Mouse (Mus musculus) ES-Bruce4 (cell line): ENCODE measurements around the gene Ggn. TPM values are rescaled to one million over a fixed set of nuclear protein-coding genes. Genes with fewer than 3 reads are reported as not detected.
"Not testable (repeated sequence)": the region's sequence is repeated elsewhere in the genome, so short reads cannot be mapped to it uniquely, and the experiment has no call there.

Experiments
- H3K27ac ChIP-seq: 2 replicates; pipeline ENCODE4 v1.5.1; 2012; ENCODE audit warnings: low read length, inconsistent platforms; ENCODE audit not compliant: insufficient read depth
- H3K27me3 ChIP-seq: 2 replicates; pipeline ENCODE4 v1.6.1; 2012; ENCODE audit warnings: mild to moderate bottlenecking, low read length, inconsistent platforms; ENCODE audit not compliant: control insufficient read depth, poor library complexity, insufficient read depth, severe bottlenecking
- H3K36me3 ChIP-seq: 2 replicates; pipeline ENCODE4 v1.6.1; 2012; ENCODE audit warnings: inconsistent platforms, mild to moderate bottlenecking, low read length, moderate library complexity; ENCODE audit not compliant: control insufficient read depth, poor library complexity, insufficient read depth, severe bottlenecking
- H3K4me1 ChIP-seq: one replicate; pipeline ENCODE4 v1.8.1; 2011; ENCODE audit warnings: low read length; ENCODE audit not compliant: control insufficient read depth, insufficient read depth
- H3K4me3 ChIP-seq: 2 replicates; pipeline ENCODE4 v1.5.1; 2011; ENCODE audit warnings: low read depth, mild to moderate bottlenecking, low read length
- H3K9ac ChIP-seq: 2 replicates; pipeline ENCODE4 v1.6.1; 2012; ENCODE audit warnings: low read depth, mild to moderate bottlenecking, inconsistent platforms; ENCODE audit not compliant: poor library complexity, severe bottlenecking
- H3K9me3 ChIP-seq: replicated peaks from 2 replicates; pipeline ENCODE4 v1.6.1; 2012; ENCODE audit warnings: mild to moderate bottlenecking, low read length, inconsistent platforms; ENCODE audit not compliant: control insufficient read depth, poor library complexity, insufficient read depth, severe bottlenecking
- CTCF ChIP-seq: IDR thresholded peaks from one replicate; pipeline ENCODE4 v1.8.1; 2011; ENCODE audit warnings: low read depth, low read length
- EP300 ChIP-seq: IDR thresholded peaks from 2 replicates; pipeline ENCODE4 v1.6.1; 2011; ENCODE audit warnings: low read depth, low read length; ENCODE audit not compliant: insufficient read depth
- POLR2A ChIP-seq: IDR thresholded peaks from one replicate; pipeline ENCODE4 v1.8.1; 2011; ENCODE audit warnings: low read length; ENCODE audit not compliant: insufficient read depth
- polyA plus RNA-seq: library from polyadenylated mRNA; stranded (reverse); fragments of >200 nt; gene quantifications from 2 replicates; pipeline ENCODE4 v1.2.4, GENCODE M21; 2011; ENCODE audit warnings: low read depth; ENCODE audit not compliant: missing spikeins, insufficient read depth, insufficient read length

Gene Ggn
- polyA plus RNA-seq, 1 experiment, result not detected

DNA sequence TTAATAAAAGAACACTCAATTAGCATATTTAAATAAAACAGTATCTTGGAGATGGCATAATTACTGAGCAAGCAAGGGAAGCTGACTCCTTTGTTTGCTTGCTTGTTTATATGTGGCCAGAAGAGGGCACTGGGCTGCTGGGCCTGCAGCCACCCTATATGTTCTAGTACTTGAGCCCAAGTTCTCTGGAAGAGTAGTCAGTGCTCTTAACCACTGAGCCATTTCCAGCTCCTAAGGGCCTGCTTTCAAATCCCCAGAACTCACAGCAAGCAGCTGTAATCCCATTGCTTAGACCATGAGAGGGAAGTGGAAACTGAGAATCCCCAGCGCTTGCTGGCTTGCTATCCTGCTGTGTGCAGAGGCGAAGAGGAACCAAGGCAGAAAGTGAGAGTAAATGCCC, 41.3 kb upstream of the Ggn start:
- H3K27me3 ChIP-seq, result no peaks in the 10 kb centered on the region
- H3K4me1 ChIP-seq, result peaks cover 6% of the 10 kb centered on the region
- no peak overlapping the region for H3K4me3 ChIP-seq
- H3K9me3 ChIP-seq, result no peaks in the 10 kb centered on the region
- no peaks in the 10 kb centered on the region for H3K36me3 ChIP-seq
- TF ChIP-seq CTCF (peak; percentile 78), EP300 (no peak)
- no peak overlapping the region for H3K9ac ChIP-seq
- no peak overlapping the region for H3K27ac ChIP-seq

DNA sequence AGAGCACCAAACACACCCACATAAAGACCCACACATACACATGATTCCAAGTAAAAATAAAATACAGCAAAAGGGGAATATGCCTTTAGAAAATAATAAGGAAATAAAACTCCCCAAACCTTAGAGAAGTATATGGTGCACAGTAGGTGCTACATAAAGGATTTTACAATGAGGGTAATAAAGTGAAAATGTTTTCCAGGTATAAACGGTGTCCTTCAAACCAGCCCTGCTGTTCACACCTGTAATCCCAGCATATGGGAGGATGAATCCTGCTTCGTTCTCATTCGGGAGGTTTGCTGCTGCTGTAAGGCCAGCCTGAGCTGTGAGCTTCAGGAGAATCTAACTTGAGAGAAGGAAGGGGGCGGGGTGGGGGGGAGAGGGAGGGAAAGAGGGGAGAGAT, 35.8 kb upstream of the Ggn start:
- no peak for TF ChIP-seq CTCF
- no peak for TF ChIP-seq POLR2A
- TF ChIP-seq EP300, result no peak
- H3K27me3 ChIP-seq, result no peaks in the 10 kb centered on the region
- H3K9me3 ChIP-seq, result no peaks in the 10 kb centered on the region
- H3K9ac ChIP-seq, result 0 out of 2 replicates have a peak overlapping the region, but pooled peaks have one; percentile 41
- H3K27ac ChIP-seq, result no peak overlapping the region
- H3K36me3 ChIP-seq, result no peaks in the 10 kb centered on the region
- no peaks in the 10 kb centered on the region for H3K4me1 ChIP-seq
- H3K4me3 ChIP-seq, result no peak overlapping the region

DNA sequence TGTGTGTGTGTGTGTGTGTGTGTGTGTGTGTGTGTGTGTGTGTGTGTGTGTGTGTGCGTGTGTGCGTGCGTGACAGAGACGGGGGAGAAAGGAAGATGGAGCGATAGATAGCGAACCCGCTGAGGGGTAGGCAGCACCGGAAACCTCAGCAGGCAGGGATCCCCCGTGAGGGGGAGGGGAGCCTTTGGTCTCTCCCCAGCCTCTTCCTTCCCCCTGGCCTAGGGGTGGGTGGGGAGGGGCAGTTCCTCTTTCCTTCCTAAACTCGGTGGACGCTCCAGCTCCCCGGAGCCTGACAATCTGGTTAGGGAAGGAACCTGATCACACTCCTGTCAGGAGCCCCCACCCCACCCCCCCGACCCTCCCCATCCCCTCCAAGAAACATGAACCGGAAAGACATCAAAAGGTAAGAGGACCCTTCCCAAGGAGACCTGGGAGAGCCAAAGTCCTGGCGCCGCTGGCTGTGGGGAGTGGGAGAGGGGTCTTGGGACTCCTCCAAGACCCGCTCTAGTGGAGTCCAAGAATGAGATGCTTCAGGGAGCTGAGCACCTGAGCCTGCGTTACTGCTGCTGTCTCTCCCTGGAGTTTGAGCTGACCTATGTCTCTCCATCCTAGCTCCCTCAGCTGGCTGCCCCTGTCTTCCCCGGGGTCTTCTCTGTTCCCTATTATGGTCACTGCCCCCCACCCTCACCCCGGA, 35.2 kb upstream of the Ggn start, which contains the start of gene Rasgrp4:
TSS of gene Rasgrp4 (plus strand) at position 159 of the 694 bp plus-strand sequence.
- Histone ChIP-seq H3K27me3 (no peaks in the 10 kb centered on the region), H3K36me3 (no peaks in the 10 kb centered on the region), H3K4me1 (no peaks in the 10 kb centered on the region), H3K9me3 (no peaks in the 10 kb centered on the region), H3K27ac (no peak within 1 kb of the TSS), H3K9ac (peak within 1 kb of the TSS; percentile 41), H3K4me3 (peak within 1 kb of the TSS; percentile 69)
- TF ChIP-seq EP300, result 0 out of 2 replicates have a peak, but pooled peaks have one; percentile 44
- no peak for TF ChIP-seq POLR2A
- no peak for TF ChIP-seq CTCF

DNA sequence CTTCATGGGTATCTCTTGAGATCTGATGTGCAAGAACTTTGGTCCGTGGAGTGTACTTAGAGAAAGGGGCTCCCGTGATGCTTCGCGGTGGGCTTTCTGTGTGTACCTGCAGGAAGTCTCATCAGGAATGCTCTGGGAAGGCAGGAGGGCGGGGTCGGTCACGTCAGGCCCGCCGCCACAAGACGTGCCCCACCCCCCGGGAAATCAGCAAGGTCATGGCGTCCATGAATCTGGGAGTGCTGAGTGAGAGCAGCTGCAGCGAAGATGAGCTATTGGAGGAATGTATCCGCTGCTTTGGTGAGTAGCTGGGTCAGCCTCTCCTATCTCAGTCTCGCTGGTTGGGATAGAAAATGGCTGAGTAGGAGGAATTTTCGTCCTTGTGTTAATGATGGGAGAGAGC, 32.6 kb upstream of the Ggn start:
- Histone ChIP-seq H3K9me3 (no peaks in the 10 kb centered on the region), H3K27me3 (no peaks in the 10 kb centered on the region), H3K4me3 (peak overlapping the region; percentile 90), H3K9ac (peak overlapping the region; percentile 12; the same call in 1 of the 2 replicates), H3K36me3 (no peaks in the 10 kb centered on the region), H3K27ac (peak overlapping the region; percentile 77), H3K4me1 (peaks cover 2% of the 10 kb centered on the region)
- TF ChIP-seq CTCF, result no peak
- no peak; the same call in 1 of the 2 replicates for TF ChIP-seq EP300
- TF ChIP-seq POLR2A, result peak; percentile 61

DNA sequence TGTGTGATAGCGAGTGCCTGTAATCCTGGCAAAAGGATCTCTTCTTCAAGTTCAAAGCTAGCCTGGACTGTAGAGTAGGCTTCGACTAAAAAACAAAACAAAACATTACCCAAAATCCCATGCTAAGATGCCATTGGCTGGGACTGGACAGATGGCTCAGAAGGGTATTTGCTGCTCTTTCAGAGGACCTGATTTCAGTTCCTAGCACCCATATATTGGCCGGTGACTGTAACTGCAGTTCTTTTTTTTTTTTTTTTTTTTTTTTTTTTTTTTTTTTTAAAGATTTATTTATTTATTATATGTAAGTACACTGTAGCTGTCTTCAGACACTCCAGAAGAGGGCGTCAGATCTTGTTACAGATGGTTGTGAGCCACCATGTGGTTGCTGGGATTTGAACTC, 30.8 kb upstream of the Ggn start:
- H3K4me1 ChIP-seq, H3K36me3 ChIP-seq, H3K4me3 ChIP-seq, H3K9me3 ChIP-seq, H3K27ac ChIP-seq, H3K9ac ChIP-seq, H3K27me3 ChIP-seq: not testable (repeated sequence)

DNA sequence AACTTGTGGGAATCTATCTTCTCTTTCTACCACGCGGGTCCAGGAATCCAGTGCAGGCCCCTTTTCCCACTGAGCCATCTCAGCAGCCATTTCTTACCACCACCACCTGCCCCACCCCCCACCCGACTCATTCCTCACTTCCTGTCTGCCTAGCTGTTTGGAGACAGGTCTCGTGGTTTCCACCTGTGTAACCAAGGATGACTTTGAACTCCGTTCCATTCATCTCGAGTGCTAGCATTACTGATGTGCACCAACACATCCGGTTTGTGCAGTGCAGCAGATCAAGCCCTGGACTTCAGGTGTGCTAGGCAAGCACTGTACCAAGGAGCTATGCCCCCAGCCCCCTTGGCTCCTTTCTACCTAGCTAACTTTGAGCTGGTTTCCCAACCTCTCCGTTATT, 28.6 kb upstream of the Ggn start:
- H3K9ac ChIP-seq, result no peak overlapping the region
- H3K27ac ChIP-seq, result no peak overlapping the region
- H3K27me3 ChIP-seq, result no peaks in the 10 kb centered on the region
- no peaks in the 10 kb centered on the region for H3K9me3 ChIP-seq
- no peak for TF ChIP-seq POLR2A
- TF ChIP-seq CTCF, result no peak
- no peak for TF ChIP-seq EP300
- H3K36me3 ChIP-seq, result no peaks in the 10 kb centered on the region
- no peak overlapping the region for H3K4me3 ChIP-seq
- H3K4me1 ChIP-seq, result peaks cover 2% of the 10 kb centered on the region
